Mouse (Mus musculus) megakaryocyte, embryonic 14.5 days (primary cell): ENCODE results near the gene Mdga1. TPM values are rescaled to one million over a fixed set of nuclear protein-coding genes. Genes with fewer than 3 reads are reported as not detected.

Source experiments
- H3K27me3 ChIP-seq: replicated peaks from 2 replicates; pipeline ENCODE3; 2012; ENCODE audit warnings: inconsistent platforms
- H3K36me3 ChIP-seq: replicated peaks from 2 replicates; pipeline ENCODE3; 2012; ENCODE audit warnings: low read length, inconsistent platforms, mixed read lengths
- H3K4me1 ChIP-seq: 2 replicates; pipeline ENCODE4 v1.6.1; 2012; ENCODE audit warnings: inconsistent platforms
- H3K4me3 ChIP-seq: replicated peaks from 2 replicates; pipeline ENCODE3; 2012; ENCODE audit warnings: moderate library complexity, mild to moderate bottlenecking, inconsistent platforms
- H3K9me3 ChIP-seq: 2 replicates; pipeline ENCODE4 v1.6.1; 2012; ENCODE audit warnings: inconsistent platforms
- FLI1 ChIP-seq: IDR thresholded peaks from 2 replicates; pipeline ENCODE4 v1.6.1; 2012; ENCODE audit warnings: low read length, inconsistent platforms, mixed read lengths
- GATA1 ChIP-seq: IDR thresholded peaks from 3 replicates; pipeline ENCODE4 v1.6.1; 2012; ENCODE audit warnings: mixed read lengths, low read length, inconsistent platforms, borderline replicate concordance
- polyA plus RNA-seq: library from polyadenylated mRNA; stranded (reverse); fragments of >175 nt; gene quantifications from 2 replicates; pipeline ENCODE4 v1.2.3, GENCODE M21; 2012; ENCODE audit warnings: low replicate concordance; ENCODE audit not compliant: insufficient read depth

Gene Mdga1
- polyA plus RNA-seq, 1 experiment = 32.8 TPM

DNA sequence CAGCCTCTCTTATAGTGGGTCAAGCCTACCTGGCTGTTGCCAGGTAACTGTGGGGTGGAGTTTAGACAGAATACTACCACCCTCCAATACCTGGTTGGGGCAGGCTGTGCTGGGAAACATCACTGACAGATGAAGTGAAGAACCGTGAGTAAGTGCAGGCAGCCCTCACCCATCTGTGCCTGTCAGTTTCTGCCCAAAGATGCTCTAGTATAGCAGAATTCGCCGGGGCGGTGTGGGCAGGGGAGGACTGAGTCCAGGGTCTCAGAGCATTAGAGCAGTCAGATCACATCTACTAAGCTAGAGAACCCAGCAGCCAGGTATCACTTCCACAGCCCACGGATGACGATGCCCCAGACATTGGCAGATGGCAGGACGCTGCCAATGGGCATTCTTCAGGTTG, 15.0 kb upstream of the Mdga1 start:
- Histone ChIP-seq H3K4me1 (peaks cover 37% of the 10 kb centered on the region), H3K4me3 (no peak overlapping the region), H3K36me3 (no peaks in the 10 kb centered on the region), H3K9me3 (peaks cover 8% of the 10 kb centered on the region), H3K27me3 (peaks cover 35% of the 10 kb centered on the region)
- no peak for TF ChIP-seq GATA1
- no peak for TF ChIP-seq FLI1

GRCm38 (mm10) chr17:29983190-29983589, 13.3 kb upstream of the Mdga1 start:
- Histone ChIP-seq H3K27me3 (peaks cover 42% of the 10 kb centered on the region), H3K4me1 (peaks cover 29% of the 10 kb centered on the region), H3K4me3 (no peak overlapping the region), H3K9me3 (peaks cover 8% of the 10 kb centered on the region), H3K36me3 (no peaks in the 10 kb centered on the region)
- TF ChIP-seq GATA1 = no peak
- no peak for TF ChIP-seq FLI1

DNA sequence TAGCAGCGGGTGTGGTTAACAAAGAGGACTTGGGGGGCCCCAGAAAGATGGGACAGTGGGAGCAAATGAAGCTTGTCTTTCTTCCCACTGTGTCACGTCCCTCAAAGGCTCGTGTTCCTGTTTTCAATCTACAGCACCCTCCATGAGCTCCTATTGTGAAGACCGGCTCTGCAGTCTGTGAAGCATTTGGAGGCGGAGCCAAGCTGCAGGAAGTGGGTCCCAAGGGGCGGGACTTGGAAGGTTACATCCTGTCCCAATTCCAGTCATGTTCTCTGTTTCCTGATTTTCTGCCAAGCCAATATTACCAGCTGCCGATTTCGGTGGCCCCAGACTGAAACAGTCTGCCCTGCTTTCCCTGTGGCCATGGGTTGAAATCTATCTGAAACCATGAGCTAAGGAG, 11.7 kb upstream of the Mdga1 start:
- peaks cover 26% of the 10 kb centered on the region for H3K4me1 ChIP-seq
- H3K4me3 ChIP-seq = no peak overlapping the region
- peaks cover 8% of the 10 kb centered on the region for H3K9me3 ChIP-seq
- TF ChIP-seq GATA1 (no peak), FLI1 (no peak)
- H3K27me3 ChIP-seq = peaks cover 43% of the 10 kb centered on the region
- H3K36me3 ChIP-seq = no peaks in the 10 kb centered on the region

- Histone ChIP-seq H3K36me3 (no peaks in the 10 kb centered on the region), H3K27me3 (peaks cover 44% of the 10 kb centered on the region), H3K9me3 (peaks cover 8% of the 10 kb centered on the region), H3K4me1 (peaks cover 40% of the 10 kb centered on the region), H3K4me3 (no peak overlapping the region)
- TF ChIP-seq FLI1 (no peak), GATA1 (no peak)
Observed at GRCm38 (mm10) chr17:29979841-29980240, 10.0 kb upstream of the Mdga1 start.

GRCm38 (mm10) chr17:29979020-29979419, 9.1 kb upstream of the Mdga1 start:
- Histone ChIP-seq H3K27me3 (peaks cover 44% of the 10 kb centered on the region), H3K9me3 (peaks cover 8% of the 10 kb centered on the region), H3K36me3 (no peaks in the 10 kb centered on the region), H3K4me1 (peaks cover 44% of the 10 kb centered on the region), H3K4me3 (no peak overlapping the region)
- no peak for TF ChIP-seq GATA1
- no peak for TF ChIP-seq FLI1

DNA sequence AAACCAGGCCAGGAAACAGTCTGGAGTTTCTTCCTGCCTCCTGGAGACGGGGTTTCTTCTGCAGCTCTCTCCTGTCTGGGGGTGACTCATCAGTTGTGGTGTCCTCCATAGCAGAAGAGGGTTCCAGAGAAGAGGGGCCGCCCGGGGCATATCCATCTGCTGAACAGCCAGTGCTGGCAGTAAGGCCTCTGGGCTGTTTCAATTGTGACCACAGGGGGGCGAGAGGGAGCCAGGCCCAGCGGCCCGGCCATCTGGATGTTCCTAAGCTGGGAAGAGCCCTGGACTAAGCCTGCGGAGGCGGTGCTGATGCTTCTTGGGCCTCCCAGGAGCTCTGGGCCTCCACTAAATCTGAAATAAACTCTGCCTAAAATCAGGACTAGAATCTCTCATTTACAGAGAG, 5.8 kb upstream of the Mdga1 start:
- H3K27me3 ChIP-seq = peaks cover 48% of the 10 kb centered on the region
- TF ChIP-seq FLI1 (no peak), GATA1 (no peak)
- H3K4me3 ChIP-seq = no peak overlapping the region
- peaks cover 58% of the 10 kb centered on the region for H3K4me1 ChIP-seq
- no peaks in the 10 kb centered on the region for H3K36me3 ChIP-seq
- no peaks in the 10 kb centered on the region for H3K9me3 ChIP-seq

GRCm38 (mm10) chr17:29973226-29973625, 3.3 kb upstream of the Mdga1 start:
- Histone ChIP-seq H3K9me3 (no peaks in the 10 kb centered on the region), H3K27me3 (peaks cover 53% of the 10 kb centered on the region), H3K4me1 (peaks cover 50% of the 10 kb centered on the region), H3K36me3 (no peaks in the 10 kb centered on the region), H3K4me3 (no peak overlapping the region)
- no peak for TF ChIP-seq FLI1

DNA sequence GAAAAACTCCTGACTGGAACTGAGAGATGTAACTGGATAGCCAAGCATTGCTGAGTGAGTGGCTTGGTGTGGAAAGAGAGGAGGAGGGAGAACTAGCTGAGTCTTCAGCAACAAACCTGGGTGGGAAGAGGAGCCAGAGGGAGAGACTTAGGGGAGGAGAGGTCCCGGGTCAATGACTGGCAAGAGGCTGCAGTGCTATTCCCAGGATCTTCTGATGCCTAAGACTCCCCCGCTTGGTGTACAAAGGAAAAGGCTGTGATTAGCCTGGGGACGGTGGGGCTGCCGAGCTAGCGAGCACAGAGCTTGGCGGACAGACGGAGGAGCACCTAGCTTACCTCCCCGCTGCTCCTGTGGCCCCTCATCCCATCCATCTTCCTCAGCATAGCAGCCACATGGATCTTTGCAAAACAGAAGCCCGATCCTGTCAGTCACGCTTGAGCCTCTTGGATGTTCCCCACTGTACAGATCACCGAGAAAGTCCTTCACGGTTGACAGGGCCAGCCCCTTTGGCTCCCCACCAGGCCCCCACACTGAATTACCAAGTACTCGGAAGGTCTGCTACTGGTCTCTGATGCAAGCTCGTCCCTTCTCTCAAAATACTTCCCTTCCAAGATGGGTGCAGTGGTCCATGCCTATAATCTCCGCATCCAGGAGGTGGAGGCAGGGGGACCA, 2.0 kb upstream of the Mdga1 start:
- Histone ChIP-seq H3K36me3 (no peaks in the 10 kb centered on the region), H3K27me3 (peaks cover 53% of the 10 kb centered on the region), H3K9me3 (no peaks in the 10 kb centered on the region), H3K4me1 (peaks cover 53% of the 10 kb centered on the region), H3K4me3 (no peak overlapping the region)
- TF ChIP-seq GATA1 (no peak), FLI1 (no peak)

DNA sequence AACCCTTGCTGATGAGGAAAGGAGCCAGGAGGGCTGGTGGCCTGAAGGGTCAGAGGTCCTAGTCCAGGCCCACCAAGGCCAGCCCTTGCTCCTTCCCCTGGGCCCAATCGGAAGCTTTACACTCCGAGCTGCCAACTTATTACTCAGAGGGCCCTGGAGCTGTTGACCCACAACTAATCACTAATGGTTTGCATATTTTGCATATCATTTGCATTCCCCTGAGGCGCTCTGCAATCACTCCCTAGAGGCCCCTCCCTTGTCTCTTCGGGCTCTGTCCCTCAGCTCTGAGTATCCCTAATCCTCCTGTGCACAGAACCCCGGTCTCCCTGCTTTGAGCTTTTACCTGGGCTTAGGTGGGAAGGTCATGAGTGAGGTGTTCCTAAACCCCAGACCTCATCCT, 4.4 kb downstream of the Mdga1 start:
- peaks cover 23% of the 10 kb centered on the region for H3K4me1 ChIP-seq
- peaks cover 66% of the 10 kb centered on the region for H3K27me3 ChIP-seq
- no peaks in the 10 kb centered on the region for H3K9me3 ChIP-seq
- no peak for TF ChIP-seq GATA1
- TF ChIP-seq FLI1 = no peak
- no peak overlapping the region for H3K4me3 ChIP-seq
- no peaks in the 10 kb centered on the region for H3K36me3 ChIP-seq

DNA sequence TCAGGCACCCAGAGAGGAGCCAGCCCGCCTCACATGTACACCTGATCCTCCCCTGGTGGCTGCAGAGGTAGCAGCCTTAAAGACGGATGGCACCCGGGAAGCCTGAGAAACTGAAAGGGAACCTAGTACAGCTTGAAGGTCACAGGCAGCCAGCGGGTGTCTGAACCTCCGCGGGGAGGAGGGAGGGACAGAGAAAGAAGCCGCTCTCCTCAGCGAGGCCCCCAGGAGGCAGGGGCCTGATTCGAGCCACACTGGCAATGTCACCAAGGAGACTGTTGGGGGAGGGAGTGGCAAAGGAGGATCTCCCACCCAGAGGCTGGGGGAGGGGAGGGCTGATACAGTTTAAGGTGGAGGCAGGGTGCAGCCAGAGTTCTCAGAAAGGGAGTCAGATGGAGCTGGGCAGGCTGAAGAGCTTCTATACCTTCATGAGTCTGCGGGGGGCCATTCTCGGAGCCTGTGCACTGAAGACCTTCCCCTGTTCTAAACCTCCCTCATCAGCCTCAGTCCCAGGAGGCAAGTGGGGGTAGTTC, 6.1 kb downstream of the Mdga1 start:
- no peaks in the 10 kb centered on the region for H3K36me3 ChIP-seq
- TF ChIP-seq GATA1 = no peak
- no peak for TF ChIP-seq FLI1
- H3K4me3 ChIP-seq = peak overlapping the region; percentile 81
- H3K4me1 ChIP-seq = peaks cover 23% of the 10 kb centered on the region
- H3K27me3 ChIP-seq = peaks cover 56% of the 10 kb centered on the region
- H3K9me3 ChIP-seq = 0 out of 2 replicates have a peak, but pooled peaks cover 2% of the 10 kb centered on the region
